In genomic region chr9:88329166-88329748, GRCm38 (mm10) we compare ENCODE assay signal across 13 mouse cellular contexts. TPM values are rescaled to one million over a fixed set of nuclear protein-coding genes. Genes with fewer than 3 reads are reported as not detected.
DNase-seq lines count a peak whose midpoint lies in the region; ATAC-seq and TF ChIP-seq lines count a peak whose summit lies in the region.
"Had no signal": no experiment of that assay in that cellular context is flagged by ENCODE, and none has a peak within 500 bp of the region (broad histone marks: within the 10 kb centered on the region; RNA-seq: fewer than 3 reads in every experiment).

No protein-coding gene starts in this region.

- H3K27ac ChIP-seq in thymus, adult 2 months (ENCODE audit: control insufficient read depth, insufficient read depth, low read length) = no peak overlapping the region
- H3K27ac ChIP-seq in liver, embryonic 16.5 days (ENCODE audit: low read length) = peak overlapping the region; percentile 15
- no peak overlapping the region for H3K27ac ChIP-seq in layer of hippocampus, adult 2 months
- H3K27ac ChIP-seq: neural tube, embryonic 15.5 days; stomach, embryonic 15.5 days had no signal

- no peaks in the 10 kb centered on the region for H3K36me3 ChIP-seq in thymus, adult 2 months (ENCODE audit: control insufficient read depth, insufficient read depth, low read length)
- no peaks in the 10 kb centered on the region for H3K36me3 ChIP-seq in liver, embryonic 16.5 days (ENCODE audit: control insufficient read depth, insufficient read depth)
- no peaks in the 10 kb centered on the region for H3K36me3 ChIP-seq in splenic B cell, adult 2 months (ENCODE audit: control insufficient read depth, insufficient read depth, low read length, poor library complexity, severe bottlenecking)
- H3K36me3 ChIP-seq: neural tube, embryonic 15.5 days; stomach, embryonic 15.5 days had no signal

- no peak overlapping the region for H3K4me3 ChIP-seq in thymus, adult 2 months (ENCODE audit: control insufficient read depth, insufficient read depth, low read length)
- peak overlapping the region; percentile 13 for H3K4me3 ChIP-seq in liver, embryonic 16.5 days (ENCODE audit: low read depth, low read length)
- no peak overlapping the region for H3K4me3 ChIP-seq in layer of hippocampus, adult 2 months
- H3K4me3 ChIP-seq: neural tube, embryonic 15.5 days; stomach, embryonic 15.5 days had no signal

- no peak for TF ChIP-seq POLR2A in thymus, adult 2 months (IDR thresholded peaks at IDR 0.05; ENCODE audit: control insufficient read depth, extremely low read depth, insufficient read depth, low read length, poor library complexity)

- no peak for ATAC-seq in liver, embryonic 16.5 days (ENCODE audit: low read depth)

- H3K9me3 ChIP-seq in liver, embryonic 16.5 days (replicated peaks; ENCODE audit: control insufficient read depth, low read length) = no peaks in the 10 kb centered on the region
- H3K9me3 ChIP-seq: neural tube, embryonic 15.5 days; stomach, embryonic 15.5 days had no signal

- WGBS in thymus, adult 2 months = 25% methylated on average over 10 of the region's 10 CpGs
- WGBS in liver, embryonic 16.5 days (ENCODE audit: insufficient replicate concordance) = 28% methylated on average over 10 of the region's 10 CpGs

- TF ChIP-seq CTCF in thymus, adult 2 months (IDR thresholded peaks at IDR 0.05; ENCODE audit: borderline replicate concordance, control insufficient read depth, extremely low read depth, insufficient read depth, low read length, poor library complexity) = no peak
- TF ChIP-seq CTCF in layer of hippocampus, adult 2 months (conservative IDR thresholded peaks at IDR 0.05) = no peak

- no peak overlapping the region for H3K9ac ChIP-seq in liver, embryonic 16.5 days (ENCODE audit: low read depth, low read length)
- H3K9ac ChIP-seq: neural tube, embryonic 15.5 days; stomach, embryonic 15.5 days had no signal

- H3K4me1 ChIP-seq in thymus, adult 2 months (replicated peaks; ENCODE audit: control insufficient read depth, insufficient read depth, low read length) = peaks cover 6% of the 10 kb centered on the region; the same call in 1 of the 2 replicates
- peaks cover 4% of the 10 kb centered on the region; the same call in 1 of the 2 replicates for H3K4me1 ChIP-seq in liver, embryonic 16.5 days (ENCODE audit: control insufficient read depth, low read depth, low read length)

- H3K4me2 ChIP-seq in liver, embryonic 16.5 days (ENCODE audit: low read depth, low read length) = peak overlapping the region; percentile 23
- H3K4me2 ChIP-seq: midbrain, embryonic 11.5 days; stomach, embryonic 15.5 days had no signal

- peak; percentile 17 to 18 for DNase-seq in heart, adult 18-20 months
- no peak for DNase-seq in heart, postnatal 14 days
- peak; percentile 7 for DNase-seq in thymus, adult 2 months
- DNase-seq in thymus, postnatal 4 days = no peak
- peak; percentile 1 for DNase-seq in splenic B cell, adult 2 months (ENCODE audit: low read depth, low spot score)
- DNase-seq in layer of hippocampus, adult 2 months (ENCODE audit: low spot score in 2 of 2) = no peak
- no peak for DNase-seq in left cerebral cortex, adult 18-20 months (ENCODE audit: low spot score in 2 of 2)
- DNase-seq: cerebellum, adult 18-20 months; heart, adult 11 months had no signal

- intact Hi-C loops in heart, postnatal 14 days (cut with DNase I) = loop anchor here (5.0 to 10.0 kb wide), 2 partner anchors 33 to 54 kb away; no protein-coding TSS in a partner anchor

- peaks cover 8% of the 10 kb centered on the region for H3K27me3 ChIP-seq in thymus, adult 2 months (ENCODE audit: control insufficient read depth, insufficient read depth, low read length)
- H3K27me3 ChIP-seq in liver, embryonic 16.5 days (ENCODE audit: control insufficient read depth, insufficient read depth, low read depth, low read length) = peaks cover 26% of the 10 kb centered on the region
- H3K27me3 ChIP-seq in splenic B cell, adult 2 months (ENCODE audit: control insufficient read depth, insufficient read depth, low read length, poor library complexity, severe bottlenecking) = no peaks in the 10 kb centered on the region
- H3K27me3 ChIP-seq: stomach, embryonic 15.5 days had no signal

RNA-seq across cellular contexts. Expression of gene Nt5e, which starts 2.3 kb away (rescaled TPM):
- total RNA-seq in heart, adult 18-20 months (2021) = 10 to 100 TPM; 10.7 to 16.7 TPM
- 10 to 100 TPM; 15.1 to 15.5 TPM for total RNA-seq in heart, postnatal 14 days (2021)
- polyA plus RNA-seq in thymus, adult 2 months (2012; rRNA removed) = 1.7 and 1.9 TPM in 2 replicates
- 11.6 and 12.0 TPM in 2 replicates for polyA plus RNA-seq in liver, embryonic 16.5 days (2015; fragmentation: Nextera tagmentation; extraction: Ambion mirVana)
- 1 to 10 TPM; 3.4 to 4.0 TPM for total RNA-seq in layer of hippocampus, adult 2 months (2021)
- total RNA-seq in left cerebral cortex, adult 18-20 months (2021) = 1 to 10 TPM; 2.6 to 3.6 TPM

Comparison
In these comparisons a context has a peak if more than half of its experiments do, and no peak if none do; other contexts are left out.
1. DNase-seq: peak in heart, adult 18-20 months (2 of 2), thymus, adult 2 months (single experiment) and splenic B cell, adult 2 months (single experiment); none in heart, postnatal 14 days (0 of 2), thymus, postnatal 4 days (single experiment), layer of hippocampus, adult 2 months (0 of 2) and left cerebral cortex, adult 18-20 months (0 of 2).